Mouse (Mus musculus) thymus, postnatal 4 days (tissue): ENCODE data around the gene Sipa1l2.
A peak's percentile ranks its signal among the peaks of the same experiment; 100 is the strongest.
"Not testable (repeated sequence)": the region's sequence is repeated elsewhere in the genome, so short reads cannot be mapped to it uniquely, and the experiment has no call there.

Experiments
- DNase-seq: peaks from one replicate; pipeline ENCODE4 v3.0.0; 2021

The Sipa1l2 gene

DNA sequence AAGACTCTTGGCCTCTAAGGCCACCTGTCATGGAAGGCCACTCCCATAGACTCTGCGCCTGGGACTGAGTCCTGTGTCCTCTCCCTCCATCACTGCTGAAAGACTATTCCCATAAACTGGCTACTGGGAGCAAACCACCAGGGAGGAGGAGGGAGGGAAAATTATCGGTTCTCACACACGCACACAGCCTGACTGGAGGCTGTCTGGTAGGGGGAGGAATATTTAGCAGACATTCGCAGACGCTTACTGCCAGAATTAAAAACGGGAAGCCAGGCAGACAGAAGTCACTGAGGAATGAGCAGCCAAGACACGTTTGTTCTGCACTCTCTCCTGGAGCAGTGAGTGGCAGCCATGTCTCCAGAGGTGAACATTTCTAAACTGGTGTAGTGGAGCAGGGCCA, 35.9 kb downstream of the Sipa1l2 start:
- no peak for DNase-seq

DNA sequence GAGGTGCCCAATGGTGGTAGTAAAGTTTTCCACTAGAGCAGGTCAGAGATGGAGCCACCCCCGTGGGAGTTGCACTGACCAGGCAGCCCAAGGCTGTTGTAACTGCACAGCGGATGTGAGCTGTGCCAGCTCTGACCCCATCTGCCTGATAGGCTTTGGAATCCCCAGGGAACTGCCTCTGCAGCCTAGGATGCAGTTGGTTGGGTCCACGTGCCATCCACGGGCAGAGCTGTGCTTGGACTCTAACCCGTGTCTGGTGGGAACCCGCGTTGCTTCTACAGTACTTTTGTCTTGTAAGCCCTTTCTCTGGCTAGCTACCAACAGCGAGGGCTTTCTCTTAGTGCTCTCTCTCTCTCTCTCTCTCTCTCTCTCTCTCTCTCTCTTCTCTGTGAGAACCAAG, 36.7 kb downstream of the Sipa1l2 start:
- no peak for DNase-seq

DNA sequence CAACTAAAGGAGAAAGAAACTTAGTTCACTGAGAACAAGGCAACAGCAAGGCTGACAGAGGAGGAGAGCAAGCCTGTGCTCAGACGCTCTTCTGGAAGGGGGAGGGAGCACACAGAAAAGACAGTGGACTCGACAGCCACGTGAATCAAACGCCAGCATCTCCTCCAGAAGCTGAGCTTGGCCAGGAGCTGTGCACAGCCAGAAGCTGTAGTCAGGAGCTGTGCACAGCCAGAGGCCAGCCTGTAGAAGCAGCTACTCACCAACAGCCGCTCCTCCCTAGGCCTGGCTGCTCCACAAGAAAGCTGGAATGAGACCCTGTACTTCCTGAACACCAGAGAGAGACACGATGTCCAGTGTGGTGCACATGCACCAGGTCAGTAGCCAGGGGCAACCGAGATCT, 37.4 kb downstream of the Sipa1l2 start:
- no peak for DNase-seq

DNA sequence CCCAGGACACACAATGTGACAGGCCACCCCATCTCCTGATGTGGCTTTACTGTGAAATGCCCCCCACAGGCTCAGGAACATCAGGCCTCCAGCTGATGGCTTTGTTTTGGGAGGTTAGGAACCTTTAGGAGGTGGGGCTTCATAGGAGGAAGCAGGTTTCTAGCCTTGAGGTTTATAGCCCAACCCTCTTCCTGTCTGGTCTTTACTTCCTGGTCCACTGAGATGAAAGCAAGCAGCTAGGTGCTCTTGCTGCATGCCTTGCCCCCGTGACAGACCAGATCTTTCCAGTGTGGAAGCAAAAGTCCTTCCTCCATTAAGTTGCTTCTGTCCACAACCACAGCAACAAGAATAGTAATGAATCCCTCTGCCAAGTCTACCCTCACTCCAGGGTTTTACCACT, 38.0 kb downstream of the Sipa1l2 start:
- DNase-seq = no peak

DNA sequence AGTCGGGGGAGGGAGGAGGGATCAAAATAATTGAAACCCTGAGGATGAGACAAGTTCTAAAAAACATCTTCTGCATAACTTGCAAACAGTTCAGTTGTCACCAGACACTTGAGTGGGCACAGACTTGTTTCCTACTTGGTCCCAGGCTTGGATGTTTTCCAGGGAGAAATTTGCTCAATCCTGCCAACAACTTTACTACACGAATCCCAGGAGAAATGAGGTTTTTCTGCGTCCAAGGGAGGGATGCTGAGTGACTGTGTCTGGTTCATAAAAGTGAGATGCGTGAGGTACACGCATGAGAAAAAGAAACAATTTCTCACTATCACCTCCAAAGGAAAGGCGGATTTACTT, 38.5 kb downstream of the Sipa1l2 start:
- DNase-seq = no peak

DNA sequence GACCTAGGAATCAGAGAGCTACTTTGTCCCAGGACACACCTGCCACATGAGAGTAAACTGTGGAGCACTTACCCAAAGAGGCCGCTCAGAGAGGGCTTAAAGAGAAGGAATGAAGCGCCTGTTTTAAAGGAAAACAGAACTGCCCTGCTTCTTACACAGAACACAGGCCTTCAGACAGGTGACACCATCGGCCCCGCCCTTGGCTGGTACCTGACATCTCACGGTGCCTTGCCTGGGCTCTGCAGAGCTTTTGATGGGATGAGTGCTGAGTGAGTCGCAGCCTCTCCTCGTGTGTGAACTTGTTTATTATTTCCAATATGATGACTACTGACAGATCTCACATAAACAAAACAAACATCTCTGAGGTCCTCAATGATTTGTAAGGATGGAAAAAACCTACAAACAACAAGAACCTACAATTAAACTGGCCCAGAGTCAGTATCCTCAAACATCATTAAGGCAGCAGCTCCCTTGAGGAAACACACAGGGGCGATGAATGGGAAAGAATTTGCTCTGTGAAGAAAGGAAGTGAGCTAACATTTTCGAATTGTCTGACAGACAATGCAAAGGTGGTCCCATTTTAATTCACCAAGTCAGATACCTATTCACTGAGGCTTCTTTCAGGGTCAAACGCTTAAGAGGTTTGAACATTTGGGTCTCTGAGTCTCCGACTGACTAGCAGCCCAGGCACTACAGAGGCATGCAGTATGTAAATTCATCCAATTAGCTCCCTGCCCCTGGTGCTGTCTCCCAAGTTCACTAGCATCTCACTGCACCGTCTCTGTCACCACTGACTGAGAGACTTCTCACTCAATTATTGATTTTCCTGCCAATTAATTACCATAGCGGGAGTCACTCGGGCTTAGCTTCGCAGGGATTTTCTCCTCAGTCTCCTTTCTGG, 39.2 kb downstream of the Sipa1l2 start:
- DNase-seq = no peak

DNA sequence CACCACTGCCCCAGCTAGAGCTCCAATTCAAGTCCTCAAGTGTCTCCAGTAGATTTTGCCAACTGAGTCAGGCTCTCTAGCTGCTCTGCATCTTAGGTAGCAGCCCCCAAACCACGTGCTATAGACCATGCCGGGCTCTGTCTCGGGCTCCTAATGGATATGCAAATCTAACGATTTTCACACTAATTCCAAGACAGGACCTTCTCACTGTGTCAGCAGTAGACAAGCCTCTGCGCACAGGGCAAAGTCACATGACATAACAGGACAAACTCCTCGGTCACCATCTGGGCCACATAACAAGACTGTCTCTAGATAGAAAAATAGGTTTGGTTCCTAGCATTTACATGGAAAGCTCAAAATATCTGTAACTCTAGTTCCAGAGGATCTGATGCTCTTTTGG, 40.6 kb downstream of the Sipa1l2 start:
- DNase-seq = no peak

DNA sequence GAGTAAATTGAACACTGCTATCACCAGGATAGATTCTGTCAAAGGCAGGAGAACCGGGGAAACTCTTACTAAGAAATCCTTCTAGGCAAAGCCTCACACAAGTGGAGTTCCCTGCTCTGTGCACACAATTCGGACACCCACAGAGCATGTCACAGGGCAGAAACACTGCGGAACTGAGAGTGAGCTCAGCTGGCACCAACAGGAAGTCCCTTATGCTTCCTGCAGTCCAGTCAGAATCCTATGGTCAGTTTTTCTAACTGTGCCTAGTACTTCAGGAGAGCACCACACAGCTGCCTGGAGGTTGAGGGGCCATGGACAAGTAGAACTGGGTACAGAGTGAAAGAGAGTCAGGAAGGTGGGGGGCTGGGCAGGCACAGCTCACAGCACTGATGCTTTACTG, 41.7 kb downstream of the Sipa1l2 start:
- no peak for DNase-seq

DNA sequence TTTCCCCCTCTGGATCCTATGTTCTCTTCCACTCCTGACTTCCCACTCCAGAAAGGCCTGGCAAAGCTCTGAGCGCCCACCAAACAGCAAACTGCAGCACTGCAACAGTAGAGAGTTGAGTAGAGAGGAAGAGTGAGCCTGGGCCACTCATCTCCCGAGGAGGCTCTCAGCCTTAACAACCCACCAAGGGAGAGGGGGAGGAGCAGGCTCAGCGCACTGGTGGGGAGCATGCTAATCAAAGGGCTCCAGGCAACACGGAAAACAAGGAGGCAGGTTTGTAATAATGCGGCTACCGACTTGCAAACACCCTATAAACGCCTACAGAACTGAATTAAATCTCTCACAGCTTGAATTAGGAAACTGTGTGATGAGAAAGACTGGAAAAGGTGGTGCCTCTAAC, 42.6 kb downstream of the Sipa1l2 start:
- no peak for DNase-seq

DNA sequence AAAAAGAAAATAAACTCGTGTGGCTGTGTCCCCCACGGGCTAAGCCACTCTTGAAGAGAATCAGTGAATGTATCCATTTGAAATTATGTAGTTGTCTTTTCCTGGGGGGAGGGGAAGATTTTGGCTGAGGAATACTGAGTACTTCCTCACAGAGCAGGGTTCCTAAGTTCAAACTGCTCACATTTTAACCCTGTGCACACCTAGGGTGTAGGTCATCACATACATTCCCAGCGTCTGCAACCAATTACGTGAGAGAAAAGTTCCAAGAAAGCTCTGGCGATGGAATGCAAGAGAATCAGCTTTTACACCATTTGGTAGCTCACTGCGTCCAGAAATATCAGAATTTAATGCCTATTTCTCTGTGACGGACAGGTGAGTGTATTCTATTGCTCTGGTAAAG, 43.0 kb downstream of the Sipa1l2 start:
- DNase-seq = no peak

DNA sequence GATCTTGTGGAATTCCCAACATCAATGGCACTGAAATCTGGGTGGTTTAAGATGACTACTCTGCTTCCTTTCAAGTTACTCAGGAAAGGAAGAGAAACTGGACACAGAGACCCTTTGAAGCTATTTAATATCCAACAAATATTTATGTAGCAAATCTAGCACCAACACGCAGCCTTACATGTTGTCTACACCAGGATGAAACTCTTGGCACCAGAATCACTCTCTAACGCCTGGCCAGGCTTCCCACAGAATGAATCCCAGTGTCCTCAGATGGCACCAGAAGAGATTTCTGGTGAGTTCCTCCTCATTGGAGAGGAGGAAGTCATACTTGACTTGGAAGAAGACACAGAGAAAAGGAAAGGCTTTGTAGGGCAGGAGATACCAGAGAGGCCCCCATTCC, 45.1 kb downstream of the Sipa1l2 start:
- no peak for DNase-seq

DNA sequence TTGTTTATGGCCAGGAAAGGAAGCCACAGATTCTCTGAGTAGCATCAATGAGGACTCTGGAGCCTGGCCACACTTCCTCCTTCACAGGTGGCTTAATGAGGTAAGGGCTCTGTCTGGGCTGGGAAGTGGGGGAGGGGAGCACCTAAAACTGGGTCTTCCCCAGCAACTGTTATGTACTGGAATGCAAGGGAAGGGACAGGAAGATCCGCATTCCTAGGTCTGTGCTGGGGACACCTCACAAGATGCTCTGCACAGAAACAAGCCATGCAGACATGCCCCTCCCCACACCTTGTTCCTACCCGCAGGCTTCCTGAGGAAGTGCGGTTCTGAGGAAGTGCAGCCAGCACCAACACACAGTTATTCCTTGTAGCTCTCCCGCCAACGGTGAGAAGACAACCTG, 46.4 kb downstream of the Sipa1l2 start:
- DNase-seq = peak; percentile 45

DNA sequence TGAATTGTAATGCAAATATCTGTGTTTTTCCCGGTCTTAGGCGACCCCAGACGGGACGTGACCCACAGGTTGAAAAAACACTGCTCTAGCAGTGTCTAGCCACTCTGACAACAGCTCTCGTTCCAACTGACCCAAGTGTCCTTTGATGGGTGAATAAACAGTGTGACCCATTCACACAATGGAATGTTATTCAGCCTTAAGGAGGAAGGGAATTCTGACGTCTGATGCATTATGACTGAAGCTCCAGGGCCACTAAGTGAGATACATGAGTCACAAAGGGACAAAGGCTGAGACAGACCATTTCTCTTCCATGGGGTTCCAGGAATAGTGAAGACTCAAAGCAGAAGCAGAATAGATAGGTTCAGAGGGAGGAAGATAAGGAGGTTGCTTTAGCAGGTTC, 47.5 kb downstream of the Sipa1l2 start:
- DNase-seq = no peak

DNA sequence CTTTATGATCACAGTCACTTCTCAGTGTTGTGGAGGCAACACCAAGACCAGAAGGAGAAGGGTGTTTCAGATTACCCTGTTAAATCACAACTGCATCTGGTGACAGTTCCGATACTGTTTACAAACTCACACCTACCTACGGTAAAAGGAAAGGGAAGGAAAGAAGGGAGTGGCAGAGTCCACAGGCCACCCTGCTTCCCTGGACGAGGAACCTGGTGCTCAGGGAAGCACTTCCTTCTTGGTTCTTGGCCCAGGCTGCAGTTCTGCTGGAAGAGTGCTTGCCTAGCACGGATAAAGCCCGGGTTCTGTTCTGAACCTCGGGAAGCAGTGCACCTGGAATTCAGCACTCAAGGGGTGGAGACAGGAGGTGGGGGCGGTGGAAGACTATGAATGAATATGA, 48.5 kb downstream of the Sipa1l2 start:
- DNase-seq = no peak

DNA sequence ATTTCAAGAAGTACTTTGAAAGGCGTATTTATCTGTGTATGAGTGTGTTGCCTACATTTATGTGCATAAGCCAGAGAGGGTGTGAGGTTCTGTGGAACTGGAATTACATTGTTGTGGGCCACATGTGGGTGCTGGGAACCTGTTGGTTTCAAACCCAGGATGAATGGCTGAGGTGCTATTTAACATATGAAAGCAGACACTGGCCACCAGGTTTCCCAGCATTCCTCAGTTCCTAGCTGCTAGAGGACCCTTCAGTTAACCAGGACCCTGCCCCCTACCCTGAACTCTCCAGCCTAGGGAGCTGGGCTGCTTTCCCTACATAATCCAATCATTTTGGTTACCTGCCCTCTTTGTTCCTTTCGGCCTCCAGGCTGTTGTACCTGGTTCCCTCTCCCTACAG, 49.3 kb downstream of the Sipa1l2 start:
- DNase-seq = not testable (repeated sequence)

DNA sequence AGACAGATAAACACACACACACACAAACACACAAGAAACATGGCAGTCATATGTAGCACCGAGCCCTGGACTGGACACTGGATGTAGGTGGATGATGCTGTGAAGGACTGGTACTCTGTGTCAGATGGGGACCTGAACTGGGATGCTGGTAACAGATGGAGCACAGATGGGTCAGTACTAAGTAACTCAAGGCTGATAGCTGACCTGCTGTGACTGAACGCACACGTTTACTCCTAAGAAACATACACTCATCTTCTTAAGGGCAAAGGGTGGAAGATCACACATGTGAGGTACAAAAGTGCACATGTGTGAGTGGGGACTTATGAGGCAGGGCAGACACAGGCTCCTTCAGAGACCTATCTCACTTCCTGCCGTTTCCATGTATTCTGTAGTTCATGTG, 50.7 kb downstream of the Sipa1l2 start:
- no peak for DNase-seq

DNA sequence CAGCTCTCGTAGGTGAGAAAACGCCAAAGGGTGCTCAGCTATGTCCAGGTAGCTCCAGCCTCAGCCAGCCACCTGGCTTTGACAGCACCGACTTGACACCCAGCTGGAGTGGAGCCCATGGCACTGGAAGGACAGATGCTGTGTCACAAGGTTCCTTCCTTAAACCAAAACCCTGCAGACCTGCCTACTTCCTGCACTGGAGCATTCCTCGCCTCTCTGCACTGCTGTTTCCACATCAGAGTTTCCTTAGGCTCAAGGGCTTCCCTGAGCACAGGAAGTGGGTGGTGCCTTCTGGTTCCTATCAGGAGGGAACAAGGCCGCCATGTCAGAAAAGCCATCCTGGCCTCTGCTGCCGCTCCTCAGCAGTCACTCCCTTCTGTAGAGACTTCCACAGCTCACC, 51.3 kb downstream of the Sipa1l2 start:
- DNase-seq = peak; percentile 40

DNA sequence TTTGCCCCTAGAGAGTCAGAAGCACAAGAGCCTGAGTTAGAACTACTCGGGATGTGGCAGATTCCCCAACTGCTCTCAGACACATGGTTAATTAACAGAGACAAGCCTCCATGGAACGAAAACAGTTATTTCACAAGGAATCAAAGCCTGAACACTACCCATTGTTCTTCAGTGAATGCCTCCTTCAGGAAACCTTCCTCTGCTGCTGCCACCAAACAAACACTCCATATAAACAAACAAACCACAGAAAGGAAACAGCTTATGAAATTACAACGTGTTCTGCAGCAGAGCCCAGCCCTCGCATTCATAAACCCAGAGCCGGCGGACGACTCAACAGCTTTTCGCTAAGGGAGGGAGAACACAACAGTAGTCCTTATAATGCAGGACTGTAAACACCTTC, 52.2 kb downstream of the Sipa1l2 start:
- DNase-seq = no peak

DNA sequence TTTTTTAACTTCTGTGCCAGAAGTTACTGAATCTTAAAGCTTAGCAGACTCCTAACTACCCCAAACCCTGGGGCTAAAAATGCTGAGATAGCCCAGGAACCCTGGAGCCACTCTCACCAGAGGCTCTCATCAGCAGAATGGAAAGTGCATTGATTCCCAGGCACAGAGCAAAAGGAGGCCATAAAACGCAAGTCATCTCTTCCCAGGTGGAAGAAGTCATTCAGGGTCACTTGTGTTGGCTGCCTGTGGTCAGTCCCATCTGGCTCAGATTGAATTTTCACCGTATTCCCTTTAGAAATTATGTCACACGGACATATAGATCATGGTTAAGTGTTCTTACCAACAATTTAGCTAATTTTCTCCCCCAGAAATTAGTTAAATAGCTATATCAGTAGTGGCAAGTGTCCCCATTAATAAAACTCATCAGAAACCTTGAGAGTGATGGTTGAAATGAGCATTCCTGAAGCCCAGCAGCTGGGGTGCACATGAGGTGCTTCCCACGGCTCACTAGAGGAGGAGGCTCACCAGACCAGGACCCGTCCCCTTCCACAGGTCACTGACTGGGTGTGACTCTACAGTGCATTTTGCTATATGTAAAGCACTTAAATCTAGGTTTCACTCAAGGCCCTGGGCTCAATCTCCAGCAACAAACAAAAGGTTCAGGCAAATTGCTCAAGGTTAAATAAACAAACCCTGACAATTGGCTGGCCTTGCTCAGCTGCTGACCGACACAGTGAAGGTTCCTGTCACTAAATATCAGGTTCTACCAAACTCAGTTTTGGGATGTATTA, 53.3 kb downstream of the Sipa1l2 start:
- DNase-seq = no peak

DNA sequence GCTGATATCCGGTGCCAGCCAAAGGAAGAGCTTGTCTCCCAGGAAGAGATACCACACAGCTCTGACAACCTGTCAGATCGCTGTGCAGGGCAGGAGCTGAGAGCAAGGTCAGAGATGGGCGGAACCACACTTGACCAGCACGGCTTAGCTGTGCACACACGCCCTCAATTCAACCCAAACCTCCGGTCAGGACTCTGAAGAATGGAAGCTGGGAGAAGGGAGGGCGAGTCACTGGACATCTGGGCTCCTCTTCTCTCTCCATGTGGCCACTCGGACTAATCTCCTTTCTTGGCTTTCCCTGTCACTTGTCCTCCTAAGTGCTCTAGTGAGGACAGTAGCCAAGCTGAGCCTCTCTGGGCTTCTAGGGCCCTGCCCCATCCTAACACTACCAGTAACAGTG, 53.9 kb downstream of the Sipa1l2 start:
- no peak for DNase-seq

DNA sequence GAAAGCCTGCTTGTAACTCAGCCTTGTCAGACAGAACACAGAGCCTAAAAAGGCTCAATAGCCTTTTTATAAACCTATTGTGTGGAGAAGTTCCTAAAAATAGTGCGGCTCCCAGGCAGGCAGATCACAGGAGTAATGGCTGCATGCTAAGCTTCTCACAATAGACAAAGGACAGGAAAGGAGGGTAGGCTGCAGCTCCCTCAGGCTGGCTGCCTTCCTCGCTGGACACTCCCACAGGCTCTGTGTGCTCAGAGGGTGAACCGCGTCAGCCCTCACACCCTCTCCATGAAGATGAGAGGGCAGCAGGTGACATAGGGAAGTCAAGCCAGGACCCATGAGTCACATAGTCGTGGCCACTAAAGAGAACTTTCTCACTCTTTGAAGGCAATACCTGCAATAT, 55.7 kb downstream of the Sipa1l2 start:
- DNase-seq = no peak

DNA sequence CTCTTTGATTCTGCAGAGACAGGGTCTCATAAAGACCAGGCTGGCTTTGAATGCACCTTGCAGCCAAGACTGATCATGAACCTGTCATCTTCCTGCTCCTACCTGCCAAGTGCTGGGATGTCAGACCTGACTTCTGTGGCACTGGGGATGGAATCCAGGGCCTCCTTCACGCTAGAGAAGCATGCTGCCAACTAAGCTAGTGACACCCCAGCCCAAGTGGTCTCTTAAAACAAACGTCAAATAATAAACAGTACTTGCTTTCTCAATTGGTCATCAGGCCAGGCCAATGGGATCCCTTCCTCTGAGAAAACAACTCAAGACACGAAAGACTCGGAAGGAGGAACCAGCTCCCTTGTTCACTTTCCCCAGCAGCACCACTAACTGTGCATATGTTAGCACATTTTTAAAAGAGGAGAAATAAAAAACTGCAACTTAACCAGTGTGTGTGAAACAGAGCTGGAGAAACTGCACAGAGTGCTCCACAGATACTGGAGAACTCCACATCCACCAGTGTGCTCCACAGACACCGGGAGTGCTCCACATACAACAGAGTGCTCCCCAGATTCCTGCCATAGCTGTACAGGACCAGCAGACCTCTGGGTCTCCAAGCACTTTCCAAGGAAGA, 56.3 kb downstream of the Sipa1l2 start:
- no peak for DNase-seq

DNA sequence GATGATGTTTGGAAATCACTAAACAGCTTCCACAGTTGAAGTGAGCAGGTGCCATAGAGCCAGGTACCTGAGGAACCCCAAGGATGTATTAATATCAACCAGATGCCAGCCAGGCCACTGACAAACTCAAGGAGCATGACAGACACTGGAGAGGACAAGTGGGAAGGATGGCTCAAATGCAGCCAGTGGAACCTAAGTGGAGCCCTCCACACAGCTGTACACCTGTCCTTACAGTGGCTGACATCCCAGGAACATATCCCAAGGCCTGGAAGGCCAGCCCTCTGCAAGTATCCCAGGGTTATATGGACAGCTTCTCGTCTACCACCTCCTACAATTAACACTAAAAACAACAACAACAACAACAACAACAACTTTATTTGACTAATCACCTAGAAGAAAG, 57.0 kb downstream of the Sipa1l2 start:
- no peak for DNase-seq
